Mouse (Mus musculus) G1E (cell line): Measurements from ENCODE around the gene Fbxw5.

Experiments
- GATA1 ChIP-seq: IDR thresholded peaks from 2 replicates; pipeline ENCODE4 v1.6.1; 2012; ENCODE audit warnings: borderline replicate concordance, low read length, inconsistent platforms, mixed read lengths
- TAL1 ChIP-seq: conservative IDR thresholded peaks from 2 replicates; pipeline ENCODE4 v1.6.1; 2012; ENCODE audit warnings: low read depth, low read length, inconsistent platforms, mixed read lengths

DNA sequence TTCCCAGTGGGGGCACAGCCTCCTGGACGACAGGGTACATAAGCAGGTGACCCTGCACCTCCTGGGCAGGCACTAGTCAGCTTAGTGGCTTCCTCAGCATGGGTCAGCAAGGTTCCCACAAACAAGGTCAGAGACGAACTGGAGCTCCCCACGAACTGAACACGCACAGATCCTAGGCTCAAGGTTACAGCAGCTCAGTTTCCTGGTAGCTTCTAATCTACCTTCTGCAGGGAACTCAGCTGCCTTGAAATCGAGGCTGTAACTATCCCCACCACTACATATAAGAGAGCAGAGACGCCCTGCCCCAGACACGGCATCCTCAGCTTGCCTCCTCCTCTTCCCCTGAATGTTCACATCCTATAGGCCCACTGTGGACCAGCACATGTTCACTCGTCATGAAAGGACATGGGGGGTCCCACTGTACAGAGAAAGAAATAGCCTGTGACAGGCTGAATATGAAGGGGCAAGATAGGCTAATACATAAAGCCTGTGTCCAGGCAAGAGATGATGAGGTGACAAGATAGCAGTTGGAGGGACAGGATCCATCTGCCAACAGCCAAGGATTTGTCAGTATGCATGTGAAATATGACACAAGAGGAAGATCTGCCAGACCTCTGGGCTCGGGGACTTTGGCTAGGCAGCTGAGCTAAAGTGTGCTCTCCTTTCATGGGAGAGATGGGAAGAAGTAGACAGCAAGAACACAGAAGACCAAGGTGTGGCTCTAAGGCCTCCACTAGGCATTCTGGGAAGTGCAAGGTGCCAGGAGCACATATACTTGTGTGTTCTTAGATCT, 26.2 kb downstream of the Fbxw5 start:
- TF ChIP-seq TAL1 (no peak), GATA1 (no peak)
